In the genomic region with DNA sequence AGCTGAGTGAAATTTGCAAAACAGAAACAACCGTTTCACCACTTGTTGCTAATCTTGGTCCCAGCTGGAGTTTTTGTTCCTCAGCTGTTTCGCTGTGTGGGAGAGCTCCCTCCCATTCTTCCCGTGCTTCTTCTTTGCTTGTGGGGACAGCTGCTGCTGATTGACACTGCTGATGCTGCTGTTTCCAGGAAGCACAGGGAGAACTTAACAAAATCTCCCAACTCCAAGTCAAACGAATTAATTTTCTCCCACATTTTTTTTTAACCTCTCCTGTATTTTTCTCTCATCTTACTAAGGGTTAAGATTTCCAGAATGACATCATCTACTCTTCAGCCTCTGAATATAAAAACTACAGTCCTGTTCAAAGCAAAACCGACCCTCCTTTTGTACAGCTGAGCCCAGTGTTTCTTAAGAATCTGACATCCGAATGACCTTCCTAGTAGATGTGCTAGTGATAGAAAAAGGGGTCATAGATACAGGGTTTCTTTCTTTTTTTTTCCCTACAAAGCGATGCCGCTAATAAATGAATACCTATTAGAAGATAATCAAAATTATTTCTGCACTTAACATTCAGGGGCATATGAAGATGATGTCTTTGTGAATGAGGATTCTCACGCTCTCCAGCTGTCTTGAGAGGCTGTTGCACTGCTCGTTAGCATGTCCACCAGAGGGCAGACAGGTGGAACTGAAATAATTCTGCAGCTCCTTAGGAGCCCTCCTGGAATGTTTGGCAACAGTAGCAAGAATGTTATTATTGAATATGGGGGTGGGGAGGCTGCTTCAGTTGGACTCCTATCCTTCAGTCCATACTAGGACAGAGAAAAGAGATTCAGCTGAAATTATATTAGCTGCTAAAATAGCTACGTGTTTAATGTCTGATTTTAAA, we compare ENCODE assay signal across 7 mouse cellular contexts.
DNase-seq lines count a peak whose midpoint lies in the region; ATAC-seq and TF ChIP-seq lines count a peak whose summit lies in the region.

No protein-coding gene starts in this region.

- H3K4me1 ChIP-seq in cerebellum, adult 2 months (ENCODE audit: control insufficient read depth, insufficient read depth, low read length): peaks cover 5% of the 10 kb centered on the region; the same call in 1 of the 2 replicates
- no peaks in the 10 kb centered on the region for H3K4me1 ChIP-seq in intestine, postnatal 0 days (replicated peaks; ENCODE audit: control insufficient read depth, insufficient read depth, low read length)
- H3K4me1 ChIP-seq in limb, embryonic 11.5 days (ENCODE audit: control insufficient read depth, insufficient read depth, low read length): peaks cover 7% of the 10 kb centered on the region; the same call in 1 of the 2 replicates
- peaks cover 17% of the 10 kb centered on the region; the same call in 1 of the 2 replicates for H3K4me1 ChIP-seq in neural tube, embryonic 12.5 days

- H3K9me3 ChIP-seq in intestine, postnatal 0 days (ENCODE audit: control insufficient read depth): no peaks in the 10 kb centered on the region
- H3K9me3 ChIP-seq in limb, embryonic 11.5 days (ENCODE audit: control insufficient read depth, low read length): no peaks in the 10 kb centered on the region
- H3K9me3 ChIP-seq in neural tube, embryonic 12.5 days: no peaks in the 10 kb centered on the region

- no peaks in the 10 kb centered on the region for H3K36me3 ChIP-seq in intestine, postnatal 0 days (ENCODE audit: control insufficient read depth, insufficient read depth)
- no peaks in the 10 kb centered on the region for H3K36me3 ChIP-seq in limb, embryonic 11.5 days (ENCODE audit: control insufficient read depth, insufficient read depth, low read length)
- no peaks in the 10 kb centered on the region for H3K36me3 ChIP-seq in neural tube, embryonic 12.5 days

- peak; percentile 68 for DNase-seq in NIH3T3 (ENCODE audit: low read depth)
- peak; percentile 36 to 56 for DNase-seq in cerebellum, adult 2 months
- peak; percentile 22 for DNase-seq in gastrocnemius, postnatal 10 days
- DNase-seq in limb, embryonic 11.5 days (ENCODE audit: low spot score): peak; percentile 29

- WGBS in cerebellum, adult 2 months: 37% methylated on average over 11 of the region's 11 CpGs
- 34% methylated on average over 11 of the region's 11 CpGs for WGBS in intestine, postnatal 0 days
- 31% methylated on average over 11 of the region's 11 CpGs for WGBS in limb, embryonic 11.5 days
- WGBS in neural tube, embryonic 12.5 days: 27% methylated on average over 11 of the region's 11 CpGs

- H3K27ac ChIP-seq in cerebellum, adult 2 months (ENCODE audit: insufficient read depth, low read length): no peak overlapping the region
- H3K27ac ChIP-seq in intestine, postnatal 0 days (ENCODE audit: low read depth, low read length): no peak overlapping the region
- H3K27ac ChIP-seq in limb, embryonic 11.5 days (replicated peaks; ENCODE audit: low read depth, low read length): no peak overlapping the region
- no peak overlapping the region for H3K27ac ChIP-seq in neural tube, embryonic 12.5 days

- H3K27me3 ChIP-seq in cerebellum, adult 2 months (ENCODE audit: control insufficient read depth, insufficient read depth, low read length): no peaks in the 10 kb centered on the region
- no peaks in the 10 kb centered on the region for H3K27me3 ChIP-seq in intestine, postnatal 0 days (replicated peaks; ENCODE audit: control insufficient read depth, insufficient read depth, low read length)
- no peaks in the 10 kb centered on the region for H3K27me3 ChIP-seq in limb, embryonic 11.5 days (ENCODE audit: control insufficient read depth, insufficient read depth, low read length)
- H3K27me3 ChIP-seq in neural tube, embryonic 12.5 days (replicated peaks): no peaks in the 10 kb centered on the region

- TF ChIP-seq POLR2A in cerebellum, adult 2 months (IDR thresholded peaks at IDR 0.05; ENCODE audit: borderline replicate concordance, insufficient read depth, low read length): no peak

- no peak overlapping the region for H3K9ac ChIP-seq in intestine, postnatal 0 days (ENCODE audit: low read depth, low read length)
- H3K9ac ChIP-seq in limb, embryonic 11.5 days (ENCODE audit: low read length): no peak overlapping the region
- H3K9ac ChIP-seq in neural tube, embryonic 12.5 days: no peak overlapping the region

- ATAC-seq in intestine, postnatal 0 days: no peak
- no peak for ATAC-seq in limb, embryonic 11.5 days (ENCODE audit: insufficient number of reproducible peaks, low FRiP score, low TSS enrichment, low read depth)
- peak; percentile 76 for ATAC-seq in neural tube, embryonic 12.5 days (ENCODE audit: low FRiP score, low read depth)
- no peak for ATAC-seq in megakaryocyte, adult 5-6 weeks (ENCODE audit: poor library complexity, severe bottlenecking)

- TF ChIP-seq CTCF in cerebellum, adult 2 months (IDR thresholded peaks at IDR 0.05; ENCODE audit: borderline replicate concordance, insufficient read depth, low read depth, low read length): peak; percentile 52
- TF ChIP-seq CTCF in intestine, postnatal 0 days (IDR thresholded peaks at IDR 0.05; ENCODE audit: low read depth): peak; percentile 76

- H3K4me3 ChIP-seq in cerebellum, adult 2 months (replicated peaks; ENCODE audit: insufficient read depth, low read depth, low read length): no peak overlapping the region
- H3K4me3 ChIP-seq in intestine, postnatal 0 days (ENCODE audit: low read depth, low read length): no peak overlapping the region
- no peak overlapping the region for H3K4me3 ChIP-seq in limb, embryonic 11.5 days (ENCODE audit: low read depth, low read length)
- no peak overlapping the region for H3K4me3 ChIP-seq in neural tube, embryonic 12.5 days

- H3K4me2 ChIP-seq in intestine, postnatal 0 days (replicated peaks; ENCODE audit: low read depth): no peak overlapping the region
- no peak overlapping the region for H3K4me2 ChIP-seq in limb, embryonic 11.5 days (ENCODE audit: low read depth, severe bottlenecking)
- H3K4me2 ChIP-seq in neural tube, embryonic 12.5 days (replicated peaks): peak overlapping the region; percentile 34
